Mouse (Mus musculus): Measurements from ENCODE around the gene Olfr467.
"Not testable (repeated sequence)": the region's sequence is repeated elsewhere in the genome, so short reads cannot be mapped to it uniquely, and the experiment has no call there.

Olfr467 gene

GRCm38 (mm10) chr7:107811963-107812362 lies at the start of gene Olfr467:
Gene Olfr467 (plus strand): TSS chr7:107812263.
- in situ Hi-C loops (cut with MboI; ENCODE audit: low pct_unique_long_range_greater_than_20kb in 1 of 2, low sequenced_read_pairs in 2 of 2, unreplicated experiment in 1 of 2): no loop called here

- in situ Hi-C loops (cut with MboI; ENCODE audit: low pct_unique_long_range_greater_than_20kb in 1 of 2, low sequenced_read_pairs in 2 of 2, unreplicated experiment in 1 of 2): no loop called here
Measured at GRCm38 (mm10) chr7:107770812-107771211, 41.3 kb upstream of the Olfr467 start.

DNA sequence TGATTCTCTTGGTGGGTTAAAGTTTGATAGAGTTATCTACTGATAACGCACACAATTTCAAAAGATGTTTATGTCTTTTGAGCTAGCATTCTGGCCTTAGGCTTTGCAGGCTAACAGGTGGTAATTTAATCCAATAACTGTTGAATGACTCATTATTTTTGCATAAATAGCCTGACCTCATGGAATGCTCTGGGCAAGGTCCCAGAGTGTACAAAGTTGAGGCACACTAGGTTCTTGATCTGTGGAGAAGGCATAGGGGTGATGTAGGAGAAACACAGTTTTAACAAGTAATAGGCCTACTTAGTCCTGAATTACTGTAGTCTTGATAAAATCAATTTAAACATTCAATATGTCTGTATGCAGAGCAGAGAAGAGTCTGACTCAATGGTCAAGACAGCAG lies 33.8 kb upstream of the Olfr467 start:
- in situ Hi-C loops (cut with MboI; ENCODE audit: low pct_unique_long_range_greater_than_20kb in 1 of 2, low sequenced_read_pairs in 2 of 2, unreplicated experiment in 1 of 2): no loop called here

DNA sequence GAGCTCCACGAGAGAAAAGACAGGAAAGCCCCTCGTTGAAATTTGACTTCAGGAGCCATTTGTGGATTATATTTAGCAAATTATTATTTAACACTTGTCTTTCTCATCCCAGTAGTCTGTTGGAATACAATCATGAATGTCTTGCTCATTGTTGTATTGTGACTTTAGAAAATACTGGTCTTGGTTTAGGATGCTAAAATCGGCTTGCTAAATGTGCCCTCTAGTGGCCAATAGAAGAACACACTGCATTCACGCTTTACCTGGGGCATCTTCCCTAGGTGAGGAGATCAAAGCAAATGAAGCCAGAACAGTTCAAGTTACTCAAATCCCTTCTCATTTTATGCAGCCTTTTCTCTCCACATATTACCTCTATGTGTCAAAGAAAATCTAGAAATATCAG lies 32.5 kb upstream of the Olfr467 start:
- in situ Hi-C loops (cut with MboI; ENCODE audit: low pct_unique_long_range_greater_than_20kb in 1 of 2, low sequenced_read_pairs in 2 of 2, unreplicated experiment in 1 of 2): no loop called here

- in situ Hi-C loops (cut with MboI; ENCODE audit: low pct_unique_long_range_greater_than_20kb in 1 of 2, low sequenced_read_pairs in 2 of 2, unreplicated experiment in 1 of 2): loop anchor here in 1 of 2 experiments (5.0 kb wide), 1 partner anchor 36 kb away; no protein-coding TSS in a partner anchor
Measured at GRCm38 (mm10) chr7:107787977-107788620, 24.0 kb upstream of the Olfr467 start.

DNA sequence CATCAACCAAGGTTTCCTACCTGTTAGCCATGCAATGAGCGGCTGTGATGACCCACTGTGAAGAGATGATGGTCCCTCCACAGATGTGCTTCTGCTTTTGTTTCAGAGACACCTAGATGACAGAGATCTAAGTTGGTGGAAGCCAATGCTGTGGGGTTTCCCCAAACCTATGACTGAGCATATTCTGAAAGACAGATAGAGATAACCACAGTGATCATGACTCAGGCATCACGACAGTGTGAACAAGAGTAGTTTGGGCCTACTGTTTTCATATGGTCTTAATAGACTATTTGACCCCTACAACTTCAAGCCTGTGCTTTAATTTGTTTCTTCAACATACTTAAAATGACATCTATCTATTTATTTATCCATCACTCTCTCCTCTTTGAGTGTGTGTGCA lies 15.6 kb upstream of the Olfr467 start:
- in situ Hi-C loops (cut with MboI; ENCODE audit: low pct_unique_long_range_greater_than_20kb in 1 of 2, low sequenced_read_pairs in 2 of 2, unreplicated experiment in 1 of 2): no loop called here

DNA sequence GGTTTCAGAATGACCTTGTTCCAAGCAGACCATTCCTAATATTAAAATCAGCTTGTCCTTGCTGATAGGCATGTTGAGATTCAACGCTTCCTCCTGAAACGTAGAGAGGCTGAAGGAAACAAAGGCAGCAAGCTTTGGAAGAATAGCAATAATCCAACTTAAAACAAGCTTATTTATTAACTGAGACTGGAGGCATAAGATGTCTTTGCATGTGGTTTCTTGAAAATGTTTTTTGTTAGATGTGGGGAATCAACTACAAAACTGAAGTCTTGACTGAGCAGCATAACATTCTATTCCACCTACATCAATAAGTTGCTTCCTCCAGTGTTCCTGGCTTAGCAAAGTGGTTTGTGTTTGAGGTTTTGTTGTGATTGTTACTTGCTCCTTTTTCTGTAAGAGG lies 11.0 kb upstream of the Olfr467 start, which contains the start of gene Ovch2:
Ovch2 (minus strand) TSS at position 101 of the 400 bp plus-strand sequence.
- in situ Hi-C loops (cut with MboI; ENCODE audit: low pct_unique_long_range_greater_than_20kb in 1 of 2, low sequenced_read_pairs in 2 of 2, unreplicated experiment in 1 of 2): no loop called here

GRCm38 (mm10) chr7:107802138-107802537 lies 9.9 kb upstream of the Olfr467 start:
- in situ Hi-C loops (cut with MboI; ENCODE audit: low pct_unique_long_range_greater_than_20kb in 1 of 2, low sequenced_read_pairs in 2 of 2, unreplicated experiment in 1 of 2): no loop called here

DNA sequence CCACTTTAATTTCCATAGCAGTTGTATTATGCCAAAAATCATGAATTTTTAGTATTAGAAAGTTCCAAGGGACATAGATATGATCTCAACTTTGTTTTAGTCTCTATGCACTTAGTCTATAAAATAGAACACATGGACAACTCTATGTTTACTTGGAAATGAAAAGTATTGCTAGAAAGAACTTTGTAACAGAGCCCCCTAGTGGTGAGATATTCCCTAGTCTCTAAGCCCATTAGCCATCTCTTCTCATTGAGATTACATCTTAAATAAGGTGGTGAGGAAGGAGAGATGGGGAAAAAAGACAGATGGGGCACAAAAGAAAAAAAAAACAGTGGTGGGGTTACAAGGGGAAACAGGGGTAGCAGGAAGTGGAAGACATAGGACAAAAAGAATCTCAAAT lies 7.4 kb downstream of the Olfr467 start:
- in situ Hi-C loops (cut with MboI; ENCODE audit: low pct_unique_long_range_greater_than_20kb in 1 of 2, low sequenced_read_pairs in 2 of 2, unreplicated experiment in 1 of 2): no loop called here

GRCm38 (mm10) chr7:107823867-107824266 lies 11.8 kb downstream of the Olfr467 start:
- in situ Hi-C loops (cut with MboI; ENCODE audit: low pct_unique_long_range_greater_than_20kb in 1 of 2, low sequenced_read_pairs in 2 of 2, unreplicated experiment in 1 of 2): not testable (repeated sequence)

GRCm38 (mm10) chr7:107825441-107825840 lies 13.4 kb downstream of the Olfr467 start, which contains the start of gene Olfr469:
Gene Olfr469 (minus strand): TSS chr7:107825541.
- in situ Hi-C loops (cut with MboI; ENCODE audit: low pct_unique_long_range_greater_than_20kb in 1 of 2, low sequenced_read_pairs in 2 of 2, unreplicated experiment in 1 of 2): not testable (repeated sequence)

GRCm38 (mm10) chr7:107841719-107842118 lies 29.7 kb downstream of the Olfr467 start:
- in situ Hi-C loops (cut with MboI; ENCODE audit: low pct_unique_long_range_greater_than_20kb in 1 of 2, low sequenced_read_pairs in 2 of 2, unreplicated experiment in 1 of 2): no loop called here

DNA sequence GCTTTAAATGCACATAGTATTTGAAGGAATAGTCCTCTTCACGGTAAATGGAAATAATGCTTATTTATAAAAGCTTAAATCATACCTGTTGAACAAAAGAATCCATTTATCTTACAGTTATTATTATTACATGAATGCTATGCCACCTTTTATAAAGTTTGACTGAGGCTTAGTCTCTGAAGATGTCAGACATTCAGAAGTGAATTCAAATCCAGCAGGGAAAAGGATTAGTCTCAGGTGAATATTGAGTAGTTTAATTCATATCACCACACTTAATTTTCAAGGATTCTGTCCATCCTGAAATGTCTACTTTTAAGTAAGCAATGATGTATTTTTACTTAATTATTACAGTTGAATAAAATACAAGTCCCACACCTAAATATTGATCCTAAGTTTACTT lies 35.3 kb downstream of the Olfr467 start, which contains the start of gene Olfr470:
Olfr470 (minus strand) TSS at position 101 of the 400 bp plus-strand sequence.
- in situ Hi-C loops (cut with MboI; ENCODE audit: low pct_unique_long_range_greater_than_20kb in 1 of 2, low sequenced_read_pairs in 2 of 2, unreplicated experiment in 1 of 2): not testable (repeated sequence)

Data from mouse embryonic stem cell (cell line).